Mouse (Mus musculus) naive thymus-derived CD4-positive, alpha-beta T cell, adult 2 months (primary cell): ENCODE measurements around the gene Car10.
A peak's percentile ranks its signal among the peaks of the same experiment; 100 is the strongest.

ENCODE experiments used
- DNase-seq: peaks from one replicate; pipeline ENCODE4 v3.0.0-alpha.2; 2011; ENCODE audit warnings: low read depth

The Car10 gene

GRCm38 (mm10) chr11:93497896-93498295 is 400.1 kb downstream of the Car10 start:
- no peak for DNase-seq

GRCm38 (mm10) chr11:93500442-93500841 is 402.6 kb downstream of the Car10 start:
- no peak for DNase-seq

- no peak for DNase-seq
These were observed 403.8 kb downstream of the Car10 start for GRCm38 (mm10) chr11:93501671-93502070.

- DNase-seq: no peak
These were observed 405.0 kb downstream of the Car10 start for GRCm38 (mm10) chr11:93502864-93503263.

- DNase-seq: peak; percentile 6
These were observed 405.6 kb downstream of the Car10 start for GRCm38 (mm10) chr11:93503469-93503868.

- no peak for DNase-seq
These were observed 411.9 kb downstream of the Car10 start for GRCm38 (mm10) chr11:93509527-93510235.

- DNase-seq: no peak
These were observed 415.0 kb downstream of the Car10 start for GRCm38 (mm10) chr11:93512843-93513242.

GRCm38 (mm10) chr11:93514396-93514795 is 416.6 kb downstream of the Car10 start:
- DNase-seq: no peak

- DNase-seq: no peak
These were observed 417.7 kb downstream of the Car10 start for GRCm38 (mm10) chr11:93515566-93515965.

- no peak for DNase-seq
These were observed 418.4 kb downstream of the Car10 start for GRCm38 (mm10) chr11:93516216-93516615.

- no peak for DNase-seq
These were observed 419.1 kb downstream of the Car10 start for GRCm38 (mm10) chr11:93516946-93517345.

GRCm38 (mm10) chr11:93522501-93522900 is 424.7 kb downstream of the Car10 start:
- no peak for DNase-seq

- DNase-seq: no peak
These were observed 428.1 kb downstream of the Car10 start for GRCm38 (mm10) chr11:93525921-93526320.

- no peak for DNase-seq
These were observed 433.3 kb downstream of the Car10 start for GRCm38 (mm10) chr11:93531029-93531680.

GRCm38 (mm10) chr11:93536244-93536643 is 438.4 kb downstream of the Car10 start:
- no peak for DNase-seq

- DNase-seq: no peak
These were observed 451.1 kb downstream of the Car10 start for GRCm38 (mm10) chr11:93548904-93549303.

GRCm38 (mm10) chr11:93550908-93551307 is 453.1 kb downstream of the Car10 start:
- no peak for DNase-seq

- DNase-seq: no peak
These were observed 461.3 kb downstream of the Car10 start for GRCm38 (mm10) chr11:93559118-93559517.

GRCm38 (mm10) chr11:93560570-93560969 is 462.7 kb downstream of the Car10 start:
- no peak for DNase-seq

GRCm38 (mm10) chr11:93562330-93562865 is 464.6 kb downstream of the Car10 start:
- DNase-seq: no peak

GRCm38 (mm10) chr11:93565756-93566155 is 467.9 kb downstream of the Car10 start:
- DNase-seq: no peak

- DNase-seq: no peak
These were observed 474.3 kb downstream of the Car10 start for GRCm38 (mm10) chr11:93571917-93572641.

GRCm38 (mm10) chr11:93577441-93577840 is 479.6 kb downstream of the Car10 start:
- no peak for DNase-seq
